Mouse (Mus musculus) heart, adult 2 months (tissue): Measurements from ENCODE around the gene Trmt1l.

Experiments used
- CTCF ChIP-seq: fragments of 200-600 bp; IDR thresholded peaks from 2 replicates; pipeline ENCODE4 v1.8.1; 2022; ENCODE audit warnings: antibody characterized with exemption, mild to moderate bottlenecking, moderate library complexity
- EP300 ChIP-seq: fragments of 200-500 bp; IDR thresholded peaks from 2 replicates; pipeline ENCODE4 v1.6.1; 2011; ENCODE audit warnings: low read depth, low read length, control low read depth; ENCODE audit not compliant: insufficient read depth

- TF ChIP-seq CTCF (peak; percentile 52), EP300 (no peak)
Measured at GRCm38 (mm10) chr1:151492419-151492818, 64.1 kb downstream of the Trmt1l start.
